ENCODE assay signal across 8 mouse cellular contexts in the genomic region with DNA sequence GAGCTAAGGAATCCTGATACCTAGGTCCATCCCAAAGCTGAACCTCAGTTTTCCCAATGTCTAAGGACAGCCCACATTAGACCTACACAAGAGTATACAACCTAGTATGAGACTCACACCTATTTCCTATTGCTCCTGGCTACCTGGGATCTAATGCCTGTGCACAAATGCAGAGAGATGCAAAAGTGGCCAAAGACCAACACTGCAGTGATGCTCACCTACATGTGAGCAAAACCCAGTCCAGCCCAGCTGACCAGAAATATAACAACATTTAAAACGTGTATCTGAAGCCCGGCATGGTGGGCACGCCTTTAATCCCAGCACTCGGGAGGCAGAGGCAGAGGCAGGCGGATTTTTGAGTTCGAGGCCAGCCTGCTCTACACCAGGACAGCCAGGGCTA. TPM values are rescaled to one million over a fixed set of nuclear protein-coding genes. Genes with fewer than 3 reads are reported as not detected.
A peak's percentile ranks its signal among the peaks of the same experiment; 100 is the strongest.
DNase-seq lines count a peak whose midpoint lies in the region; ATAC-seq and TF ChIP-seq lines count a peak whose summit lies in the region.

No protein-coding gene starts in this region.

- H3K4me2 ChIP-seq in neural tube, embryonic 11.5 days (ENCODE audit: low read depth), result no peak overlapping the region
- peak overlapping the region; percentile 71 for H3K4me2 ChIP-seq in liver, embryonic 13.5 days
- H3K4me2 ChIP-seq in stomach, postnatal 0 days (replicated peaks; ENCODE audit: low read depth), result no peak overlapping the region; the same call in 1 of the 2 replicates

- no peak overlapping the region for H3K27ac ChIP-seq in neural tube, embryonic 11.5 days (ENCODE audit: low read depth, low read length)
- no peak overlapping the region for H3K27ac ChIP-seq in liver, embryonic 13.5 days
- H3K27ac ChIP-seq in stomach, postnatal 0 days (replicated peaks), result no peak overlapping the region

- DNase-seq in cerebellum, adult 9-10 months, result peak; percentile 51
- no peak for DNase-seq in cerebellum, postnatal 10 days
- no peak for DNase-seq in neural tube, embryonic 11.5 days (ENCODE audit: low spot score)
- no peak for DNase-seq in neural tube, embryonic 10.5 days (ENCODE audit: extremely low spot score, low spot score)
- DNase-seq in liver, embryonic 13.5 days, result no peak
- no peak for DNase-seq in stomach, postnatal 0 days (ENCODE audit: low spot score)
- DNase-seq in thymus, postnatal 10 days (ENCODE audit: low spot score in 2 of 2), result no peak
- DNase-seq in lung, adult 18-20 months, result no peak

- H3K9ac ChIP-seq in neural tube, embryonic 11.5 days (ENCODE audit: low read length), result no peak overlapping the region
- H3K9ac ChIP-seq in liver, embryonic 13.5 days, result peak overlapping the region; percentile 10; the same call in 1 of the 2 replicates
- H3K9ac ChIP-seq in stomach, postnatal 0 days (ENCODE audit: low read length), result no peak overlapping the region

- TF ChIP-seq EP300 in stomach, postnatal 0 days (optimal IDR thresholded peaks at IDR 0.05), result no peak

- WGBS in neural tube, embryonic 11.5 days, result 10% methylated on average over 6 of the region's 6 CpGs
- 4% methylated on average over 6 of the region's 6 CpGs for WGBS in liver, embryonic 13.5 days (ENCODE audit: insufficient replicate concordance)
- 21% methylated on average over 6 of the region's 6 CpGs for WGBS in stomach, postnatal 0 days

- TF ChIP-seq CTCF in stomach, postnatal 0 days (IDR thresholded peaks at IDR 0.05; ENCODE audit: low read depth), result no peak

- no peaks in the 10 kb centered on the region for H3K9me3 ChIP-seq in neural tube, embryonic 11.5 days (ENCODE audit: control insufficient read depth, low read length)
- no peaks in the 10 kb centered on the region for H3K9me3 ChIP-seq in liver, embryonic 13.5 days (replicated peaks)
- no peaks in the 10 kb centered on the region for H3K9me3 ChIP-seq in stomach, postnatal 0 days (ENCODE audit: control insufficient read depth, low read length)

- no peaks in the 10 kb centered on the region for H3K27me3 ChIP-seq in neural tube, embryonic 11.5 days (ENCODE audit: control insufficient read depth, insufficient read depth, low read length)
- H3K27me3 ChIP-seq in liver, embryonic 13.5 days, result peaks cover 7% of the 10 kb centered on the region
- no peaks in the 10 kb centered on the region for H3K27me3 ChIP-seq in stomach, postnatal 0 days (ENCODE audit: control insufficient read depth, insufficient read depth, low read length)

- no peaks in the 10 kb centered on the region for H3K4me1 ChIP-seq in neural tube, embryonic 11.5 days (ENCODE audit: control insufficient read depth, insufficient read depth, low read length)
- peaks cover 57% of the 10 kb centered on the region for H3K4me1 ChIP-seq in liver, embryonic 13.5 days (replicated peaks)
- no peaks in the 10 kb centered on the region for H3K4me1 ChIP-seq in stomach, postnatal 0 days (replicated peaks; ENCODE audit: control insufficient read depth, insufficient read depth)

- ATAC-seq in neural tube, embryonic 11.5 days (ENCODE audit: insufficient read depth, low FRiP score, low TSS enrichment), result no peak
- ATAC-seq in liver, embryonic 13.5 days (ENCODE audit: low read depth), result peak; percentile 2
- no peak for ATAC-seq in stomach, postnatal 0 days (ENCODE audit: low FRiP score, low TSS enrichment)

- H3K36me3 ChIP-seq in neural tube, embryonic 11.5 days (ENCODE audit: control insufficient read depth, insufficient read depth, low read length), result no peaks in the 10 kb centered on the region
- H3K36me3 ChIP-seq in liver, embryonic 13.5 days, result no peaks in the 10 kb centered on the region
- no peaks in the 10 kb centered on the region for H3K36me3 ChIP-seq in stomach, postnatal 0 days (ENCODE audit: control insufficient read depth, insufficient read depth, low read length)

- H3K4me3 ChIP-seq in neural tube, embryonic 11.5 days (ENCODE audit: low read depth, low read length), result peak overlapping the region; percentile 65; the same call in 1 of the 2 replicates
- peak overlapping the region; percentile 76 for H3K4me3 ChIP-seq in liver, embryonic 13.5 days (replicated peaks)
- H3K4me3 ChIP-seq in stomach, postnatal 0 days (ENCODE audit: low read depth, low read length), result peak overlapping the region; percentile 86; the same call in 1 of the 2 replicates

RNA-seq across cellular contexts. Expression of gene Zfp213, which starts 18.2 kb away (rescaled TPM):
- 23.4 and 24.3 TPM in 2 replicates for polyA plus RNA-seq in neural tube, embryonic 11.5 days (2014; fragmentation: Nextera tagmentation; extraction: Ambion mirVana)
- 5.5 and 6.5 TPM in 2 replicates for polyA plus RNA-seq in liver, embryonic 13.5 days (2015; fragmentation: Nextera tagmentation; extraction: Ambion mirVana)
- polyA plus RNA-seq in stomach, postnatal 0 days (2015; fragmentation: Nextera tagmentation; extraction: Ambion mirVana), result 8.9 and 9.2 TPM in 2 replicates

RNA-seq across cellular contexts. Expression of gene Zfp13, which starts 53.4 kb away (rescaled TPM):
- 19.7 and 20.3 TPM in 2 replicates for polyA plus RNA-seq in neural tube, embryonic 11.5 days (2014; fragmentation: Nextera tagmentation; extraction: Ambion mirVana)
- 1.2 and 1.6 TPM in 2 replicates for polyA plus RNA-seq in liver, embryonic 13.5 days (2015; fragmentation: Nextera tagmentation; extraction: Ambion mirVana)
- 4.0 and 5.7 TPM in 2 replicates for polyA plus RNA-seq in stomach, postnatal 0 days (2015; fragmentation: Nextera tagmentation; extraction: Ambion mirVana)

RNA-seq across cellular contexts. Expression of gene Zscan10, which starts 54.8 kb away (rescaled TPM):
- 0.91 TPM in 1 of 2 replicates, not detected in the other for polyA plus RNA-seq in neural tube, embryonic 11.5 days (2014; fragmentation: Nextera tagmentation; extraction: Ambion mirVana)
- polyA plus RNA-seq in liver, embryonic 13.5 days (2015; fragmentation: Nextera tagmentation; extraction: Ambion mirVana), result not detected in 2 replicates
- polyA plus RNA-seq in stomach, postnatal 0 days (2015; fragmentation: Nextera tagmentation; extraction: Ambion mirVana), result 0.05 TPM in 1 of 2 replicates, not detected in the other
